13 mouse cellular contexts compared by ENCODE assay signal in the genomic region with DNA sequence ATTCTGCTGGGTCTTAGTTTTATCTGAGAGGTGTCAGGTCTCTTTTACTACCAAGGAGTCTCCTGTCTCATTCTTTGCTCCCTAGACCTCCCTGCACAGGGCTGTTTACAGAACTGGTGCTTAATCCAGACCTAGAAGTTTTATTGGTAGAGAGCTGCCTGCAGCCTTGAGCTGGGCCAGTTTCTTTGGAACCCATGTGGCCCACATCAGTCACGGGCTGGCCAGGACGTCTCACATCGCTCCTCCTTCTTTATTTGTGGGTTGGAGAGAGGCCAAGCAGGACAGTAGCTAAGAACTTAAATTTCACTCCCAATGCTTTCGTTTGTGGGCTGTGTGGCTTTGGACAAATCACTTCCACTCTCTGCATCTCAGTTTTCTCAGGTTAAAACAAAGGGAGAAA. TPM values are rescaled to one million over a fixed set of nuclear protein-coding genes. Genes with fewer than 3 reads are reported as not detected.
A peak's percentile ranks its signal among the peaks of the same experiment; 100 is the strongest.
DNase-seq lines count a peak whose midpoint lies in the region; ATAC-seq and TF ChIP-seq lines count a peak whose summit lies in the region.
"Had no signal": no experiment of that assay in that cellular context is flagged by ENCODE, and none has a peak within 500 bp of the region (broad histone marks: within the 10 kb centered on the region; RNA-seq: fewer than 3 reads in every experiment).

No protein-coding gene starts in this region.

- DNase-seq in kidney, postnatal 10 days: peak; percentile 29
- DNase-seq in kidney, postnatal 14 days: no peak
- peak; percentile 90 for DNase-seq in adipocyte (ENCODE audit: low spot score)
- no peak for DNase-seq in urinary bladder, postnatal 25 days (ENCODE audit: low spot score)
- DNase-seq: gastrocnemius, postnatal 25 days had no signal

- ATAC-seq in limb, embryonic 12.5 days (ENCODE audit: insufficient number of reproducible peaks, insufficient read depth, low FRiP score, low TSS enrichment, low read depth): no peak
- ATAC-seq in megakaryocyte-erythroid progenitor cell, adult 5-6 weeks (replicated peaks; ENCODE audit: low FRiP score, low TSS enrichment, poor library complexity, severe bottlenecking): no peak
- ATAC-seq: forebrain, embryonic 14.5 days; Patski had no signal

- peaks cover 22% of the 10 kb centered on the region for H3K4me1 ChIP-seq in ES-Bruce4 (ENCODE audit: control insufficient read depth, insufficient read depth, low read length)
- H3K4me1 ChIP-seq in limb, embryonic 12.5 days (replicated peaks): peaks cover 36% of the 10 kb centered on the region

- H3K27me3 ChIP-seq in ES-Bruce4 (ENCODE audit: control insufficient read depth, insufficient read depth, low read length, poor library complexity, severe bottlenecking): no peaks in the 10 kb centered on the region
- H3K27me3 ChIP-seq in limb, embryonic 12.5 days: peaks cover 5% of the 10 kb centered on the region
- H3K27me3 ChIP-seq: limb, embryonic 15.5 days; neural tube, embryonic 12.5 days; Patski had no signal

- WGBS in limb, embryonic 12.5 days: 18% methylated on average over 4 of the region's 4 CpGs

- no peak overlapping the region for H3K4me2 ChIP-seq in limb, embryonic 12.5 days
- H3K4me2 ChIP-seq: limb, embryonic 15.5 days; midbrain, embryonic 11.5 days; neural tube, embryonic 12.5 days had no signal

- H3K27ac ChIP-seq in ES-Bruce4 (ENCODE audit: insufficient read depth, low read length): peak overlapping the region; percentile 35
- H3K27ac ChIP-seq in limb, embryonic 12.5 days: peak overlapping the region; percentile 29; the same call in 1 of the 2 replicates
- H3K27ac ChIP-seq: limb, embryonic 15.5 days; neural tube, embryonic 12.5 days had no signal

- no peak for TF ChIP-seq EP300 in ES-Bruce4 (IDR thresholded peaks at IDR 0.05; ENCODE audit: insufficient read depth, low read depth, low read length)

- TF ChIP-seq POLR2A in ES-Bruce4 (IDR thresholded peaks at IDR 0.05; ENCODE audit: insufficient read depth, low read length): no peak

- peak overlapping the region; percentile 22; the same call in 1 of the 2 replicates for H3K9ac ChIP-seq in ES-Bruce4 (ENCODE audit: low read depth, poor library complexity, severe bottlenecking)
- peak overlapping the region; percentile 18; the same call in 1 of the 2 replicates for H3K9ac ChIP-seq in limb, embryonic 12.5 days (replicated peaks)
- H3K9ac ChIP-seq: limb, embryonic 15.5 days; neural tube, embryonic 12.5 days had no signal

- H3K36me3 ChIP-seq in ES-Bruce4 (ENCODE audit: control insufficient read depth, insufficient read depth, low read length, poor library complexity, severe bottlenecking): no peaks in the 10 kb centered on the region
- H3K36me3 ChIP-seq in limb, embryonic 12.5 days: no peaks in the 10 kb centered on the region
- H3K36me3 ChIP-seq: limb, embryonic 15.5 days; neural tube, embryonic 12.5 days had no signal

- H3K9me3 ChIP-seq in ES-Bruce4 (replicated peaks; ENCODE audit: control insufficient read depth, insufficient read depth, low read length, poor library complexity, severe bottlenecking): no peaks in the 10 kb centered on the region
- no peaks in the 10 kb centered on the region for H3K9me3 ChIP-seq in limb, embryonic 12.5 days
- H3K9me3 ChIP-seq: limb, embryonic 15.5 days; neural tube, embryonic 12.5 days had no signal

- H3K4me3 ChIP-seq in ES-Bruce4 (ENCODE audit: low read depth, low read length): no peak overlapping the region
- no peak overlapping the region for H3K4me3 ChIP-seq in limb, embryonic 12.5 days (replicated peaks)
- H3K4me3 ChIP-seq: limb, embryonic 15.5 days; neural tube, embryonic 12.5 days had no signal

- no peak for TF ChIP-seq CTCF in ES-Bruce4 (IDR thresholded peaks at IDR 0.05; ENCODE audit: low read depth, low read length)

RNA-seq across cellular contexts. Expression of a gene that starts 9.6 kb away (rescaled TPM):
- 21.4 and 23.6 TPM in 2 replicates for polyA plus RNA-seq in ES-Bruce4 (2011; ENCODE audit: insufficient read depth, insufficient read length, low read depth, missing spikeins)
- polyA plus RNA-seq in limb, embryonic 12.5 days (2016; fragmentation: Nextera tagmentation; extraction: Ambion mirVana): 2.5 and 2.6 TPM in 2 replicates
- not detected in 2 replicates for total RNA-seq in megakaryocyte-erythroid progenitor cell, adult 5-6 weeks (2014; fragmentation: Nextera tagmentation)
- 0.15 TPM in 1 of 2 replicates, not detected in the other for total RNA-seq in megakaryocyte-erythroid progenitor cell, adult 5-6 weeks (2017)

Comparison
In these comparisons a context has a peak if more than half of its experiments do, and no peak if none do; other contexts are left out.
1. DNase-seq: peak in kidney, postnatal 10 days (single experiment) and adipocyte (single experiment); none in kidney, postnatal 14 days (single experiment) and urinary bladder, postnatal 25 days (single experiment).